Mouse (Mus musculus): Measurements from ENCODE around the gene Ift172.

DNA sequence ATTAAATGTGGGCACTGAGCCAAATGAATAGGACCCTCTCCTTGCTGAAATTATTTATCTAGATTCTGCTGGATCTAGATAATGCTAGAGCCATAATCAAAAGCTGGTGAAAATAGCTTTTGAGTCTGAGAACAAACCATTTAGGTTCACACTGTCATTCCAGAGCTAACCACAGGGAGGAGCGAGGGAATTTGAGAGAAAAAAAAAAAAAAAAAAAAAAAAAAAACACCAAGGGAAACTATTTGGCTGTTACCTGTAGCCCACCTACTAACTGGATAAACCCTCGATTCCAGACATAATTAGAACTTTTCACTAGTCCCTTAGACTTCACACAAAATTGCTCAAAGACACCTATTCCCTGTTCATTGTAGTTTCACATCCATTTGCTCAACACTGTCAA is 71.8 kb downstream of the Ift172 start:
- no peak for TF ChIP-seq CTCF (IDR thresholded peaks at IDR 0.05; ENCODE audit: extremely low read depth, insufficient read length, insufficient replicate concordance, low read depth, low read length)
- no peak for TF ChIP-seq POLR2A (IDR thresholded peaks at IDR 0.05; ENCODE audit: low read depth, low read length)
